Mouse (Mus musculus) retina, postnatal 7 days (tissue): ENCODE measurements around the gene Cish.

Experiments
- DNase-seq: peaks from one replicate; pipeline ENCODE4 v3.0.0-alpha.2; 2012; ENCODE audit warnings: low read depth, low spot score

Cish gene

GRCm38 (mm10) chr9:107296016-107296040 lies at the start of gene Cish:
Cish (plus strand) TSS chr9:107296026.
- no peak for DNase-seq

- DNase-seq, result no peak
Measured at GRCm38 (mm10) chr9:107246170-107246569, 49.7 kb upstream of the Cish start.

- DNase-seq, result no peak
Measured at GRCm38 (mm10) chr9:107249154-107249553, 46.7 kb upstream of the Cish start.

- no peak for DNase-seq
Measured at GRCm38 (mm10) chr9:107250416-107251337, 45.1 kb upstream of the Cish start.

GRCm38 (mm10) chr9:107252164-107252563 lies 43.7 kb upstream of the Cish start:
- DNase-seq, result no peak

GRCm38 (mm10) chr9:107254476-107254875 lies 41.4 kb upstream of the Cish start:
- no peak for DNase-seq

- DNase-seq, result no peak
Measured at GRCm38 (mm10) chr9:107254925-107255324, 40.9 kb upstream of the Cish start.

GRCm38 (mm10) chr9:107255596-107255995 lies 40.2 kb upstream of the Cish start:
- no peak for DNase-seq

GRCm38 (mm10) chr9:107259571-107259970 lies 36.3 kb upstream of the Cish start:
- no peak for DNase-seq

- DNase-seq, result no peak
Measured at GRCm38 (mm10) chr9:107260429-107260828, 35.4 kb upstream of the Cish start.

GRCm38 (mm10) chr9:107260836-107261235 lies 35.0 kb upstream of the Cish start:
- DNase-seq, result no peak

GRCm38 (mm10) chr9:107261792-107262191 lies 34.0 kb upstream of the Cish start:
- no peak for DNase-seq

- DNase-seq, result no peak
Measured at GRCm38 (mm10) chr9:107262375-107262774, 33.5 kb upstream of the Cish start.

GRCm38 (mm10) chr9:107263912-107264311 lies 31.9 kb upstream of the Cish start:
- no peak for DNase-seq

- no peak for DNase-seq
Measured at GRCm38 (mm10) chr9:107264731-107265130, 31.1 kb upstream of the Cish start.

- DNase-seq, result no peak
Measured at GRCm38 (mm10) chr9:107267028-107267427, 28.8 kb upstream of the Cish start.

- no peak for DNase-seq
Measured at GRCm38 (mm10) chr9:107267721-107268402, 28.0 kb upstream of the Cish start.

- no peak for DNase-seq
Measured at GRCm38 (mm10) chr9:107269772-107270171, 26.1 kb upstream of the Cish start.

GRCm38 (mm10) chr9:107271177-107271938 lies 24.5 kb upstream of the Cish start:
- no peak for DNase-seq

GRCm38 (mm10) chr9:107272284-107272683 lies 23.5 kb upstream of the Cish start:
- no peak for DNase-seq

GRCm38 (mm10) chr9:107273184-107273583 lies 22.6 kb upstream of the Cish start:
- no peak for DNase-seq

GRCm38 (mm10) chr9:107274751-107275150 lies 21.1 kb upstream of the Cish start:
- DNase-seq, result no peak

- no peak for DNase-seq
Measured at GRCm38 (mm10) chr9:107275710-107276109, 20.1 kb upstream of the Cish start.
